Mouse (Mus musculus) heart, postnatal 0 days (tissue): ENCODE data around the gene Supt3. TPM values are rescaled to one million over a fixed set of nuclear protein-coding genes. Genes with fewer than 3 reads are reported as not detected.

Source experiments
- ATAC-seq: fragments of 200-750 bp; cut with Nextera tagmentation; 2 replicates; pipeline ENCODE4 v1.8.0; 2017; ENCODE audit warnings: low read depth, moderate number of reproducible peaks, moderate library complexity; ENCODE audit not compliant: insufficient read depth
- DNase-seq: peaks from one replicate; pipeline ENCODE4 v3.0.0-alpha.2; 2016; ENCODE audit warnings: low spot score
- H3K27ac ChIP-seq: fragments of 300-500 bp; sonication (generic); 2 replicates; pipeline ENCODE4 v1.5.1; 2014; ENCODE audit warnings: low read depth, mild to moderate bottlenecking
- H3K27me3 ChIP-seq: fragments of 300-500 bp; sonication (generic); 2 replicates; pipeline ENCODE4 v1.6.1; 2014; ENCODE audit warnings: low read length, mixed read lengths; ENCODE audit not compliant: control insufficient read depth, insufficient read depth
- H3K36me3 ChIP-seq: fragments of 300-500 bp; sonication (generic); replicated peaks from 2 replicates; pipeline ENCODE4 v1.6.1; 2014; ENCODE audit warnings: low read length, mixed read lengths; ENCODE audit not compliant: control insufficient read depth, insufficient read depth
- H3K4me1 ChIP-seq: fragments of 300-500 bp; sonication (generic); 2 replicates; pipeline ENCODE4 v1.6.1; 2014; ENCODE audit warnings: antibody characterized with exemption; ENCODE audit not compliant: control insufficient read depth, insufficient read depth
- H3K4me2 ChIP-seq: fragments of 300-500 bp; sonication (generic); 2 replicates; pipeline ENCODE4 v1.6.1; 2014; ENCODE audit warnings: low read depth, mild to moderate bottlenecking, low read length, moderate library complexity
- H3K4me3 ChIP-seq: fragments of 300-500 bp; sonication (generic); 2 replicates; pipeline ENCODE4 v1.5.1; 2014; ENCODE audit warnings: low read depth, low read length
- H3K9ac ChIP-seq: fragments of 300-500 bp; sonication (generic); replicated peaks from 2 replicates; pipeline ENCODE4 v1.6.1; 2014; ENCODE audit warnings: low read depth, low read length, mixed read lengths
- H3K9me3 ChIP-seq: fragments of 300-500 bp; sonication (generic); replicated peaks from 2 replicates; pipeline ENCODE4 v1.6.1; 2016; ENCODE audit warnings: low read length; ENCODE audit not compliant: control insufficient read depth
- CTCF ChIP-seq: IDR thresholded peaks from 2 replicates; pipeline ENCODE4 v1.5.1; 2016; ENCODE audit warnings: antibody characterized with exemption, control low read depth, low read depth
- EP300 ChIP-seq: IDR thresholded peaks from 2 replicates; pipeline ENCODE4 v1.6.1; 2016; ENCODE audit warnings: antibody characterized with exemption, low read depth
- WGBS: fragments of 180-500 bp; shearing (Covaris S2); extraction: QIAGEN DNeasy Blood & Tissue Kit; methylation state at CpG from one replicate; pipeline ENCODE4 v1.1.7; 2014; 5-methylcytosine and 5-hydroxymethylcytosine counted together
- polyA plus RNA-seq: library from polyadenylated mRNA; unstranded; fragments of >200 nt; fragmentation: Nextera tagmentation; extraction: Ambion mirVana; gene quantifications from 2 replicates; pipeline ENCODE4 v1.2.1, GENCODE M21; 2015
- total RNA-seq: library from RNA; depleted of rRNA; stranded (reverse); fragments of >200 nt; gene quantifications from 2 replicates; pipeline ENCODE4 v1.2.3, GENCODE M21; 2014; ENCODE audit warnings: low replicate concordance

The Supt3 gene
- total and polyA plus RNA-seq, 2 experiments from 2014 or later = 4.3 to 19.5 TPM

DNA sequence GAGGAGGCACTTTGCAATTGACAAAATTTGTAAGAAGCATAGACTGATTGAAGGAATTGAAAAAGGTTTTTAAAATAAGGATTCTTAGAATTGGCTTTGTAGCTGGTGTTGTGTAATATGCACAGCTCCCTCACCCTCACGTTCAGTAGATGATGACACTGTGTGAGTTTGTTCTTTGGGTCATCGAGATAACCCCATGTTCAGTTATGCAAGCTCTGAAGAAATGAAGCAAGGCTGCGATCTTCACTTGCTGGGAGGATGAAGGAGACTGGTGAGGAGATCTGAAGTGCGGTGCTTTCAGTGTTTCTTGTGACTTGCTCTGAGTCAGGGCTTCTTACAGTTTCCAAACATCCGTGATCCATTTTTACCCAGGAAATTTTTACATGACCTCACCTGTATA, 168.4 kb downstream of the Supt3 start:
- ATAC-seq = no peak
- H3K4me2 ChIP-seq = no peak overlapping the region
- TF ChIP-seq CTCF (no peak), EP300 (no peak)
- H3K36me3 ChIP-seq = no peaks in the 10 kb centered on the region
- 84% methylated on average over 5 of the region's 5 CpGs for WGBS
- no peak for DNase-seq
- H3K27me3 ChIP-seq = no peaks in the 10 kb centered on the region
- H3K9me3 ChIP-seq = no peaks in the 10 kb centered on the region
- no peak overlapping the region for H3K27ac ChIP-seq
- H3K9ac ChIP-seq = no peak overlapping the region
- H3K4me1 ChIP-seq = no peaks in the 10 kb centered on the region
- no peak overlapping the region for H3K4me3 ChIP-seq

DNA sequence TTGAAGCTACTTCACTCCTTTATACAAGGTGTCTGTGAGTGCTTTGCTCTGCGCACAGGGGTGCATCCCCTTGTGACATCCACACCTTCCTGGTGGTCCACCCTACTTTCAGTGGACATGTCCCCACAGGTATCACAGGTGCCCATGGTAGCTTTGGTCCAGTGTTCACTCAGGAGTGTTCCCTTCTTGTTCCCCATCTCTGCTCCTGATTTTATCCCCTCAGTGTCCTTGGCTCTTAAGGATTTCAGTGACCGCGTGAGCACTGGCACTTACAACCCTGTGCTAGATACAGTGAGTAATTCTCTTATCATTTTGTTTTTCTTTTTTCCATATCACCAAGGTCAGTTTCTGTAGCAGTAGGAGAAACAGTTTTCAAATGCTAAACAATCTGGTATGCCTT, 171.4 kb downstream of the Supt3 start:
- no peaks in the 10 kb centered on the region for H3K4me1 ChIP-seq
- no peak overlapping the region for H3K4me3 ChIP-seq
- DNase-seq (no peak), ATAC-seq (no peak)
- H3K27ac ChIP-seq = no peak overlapping the region; the same call in 1 of the 2 replicates
- H3K4me2 ChIP-seq = no peak overlapping the region
- no peaks in the 10 kb centered on the region for H3K9me3 ChIP-seq
- no peaks in the 10 kb centered on the region for H3K36me3 ChIP-seq
- no peak for TF ChIP-seq EP300
- no peak for TF ChIP-seq CTCF
- H3K9ac ChIP-seq = no peak overlapping the region
- 54% methylated on average over 3 of the region's 3 CpGs for WGBS
- H3K27me3 ChIP-seq = no peaks in the 10 kb centered on the region

DNA sequence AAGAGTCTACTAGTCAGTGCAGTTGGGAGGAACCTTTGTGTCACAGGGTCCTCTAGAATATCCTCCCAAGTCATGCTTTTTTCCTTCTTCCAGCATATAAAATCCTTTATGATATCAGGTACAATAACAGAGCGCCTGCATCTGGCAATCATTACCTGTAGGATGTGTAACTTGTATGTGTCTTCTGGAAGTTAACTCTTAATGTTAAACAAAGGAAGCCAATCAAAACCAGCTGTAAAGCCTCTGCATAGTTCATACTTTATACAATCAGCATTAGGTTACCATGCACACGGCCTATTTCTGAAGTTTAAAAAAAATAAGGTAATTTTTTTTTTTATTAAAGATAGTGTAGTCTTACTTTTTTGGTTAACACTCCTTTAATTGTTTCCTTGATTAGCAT, 179.7 kb downstream of the Supt3 start:
- ATAC-seq (no peak), DNase-seq (no peak)
- Histone ChIP-seq H3K4me2 (no peak overlapping the region), H3K9me3 (no peaks in the 10 kb centered on the region), H3K9ac (no peak overlapping the region), H3K27ac (no peak overlapping the region), H3K36me3 (no peaks in the 10 kb centered on the region), H3K4me3 (no peak overlapping the region), H3K4me1 (no peaks in the 10 kb centered on the region), H3K27me3 (no peaks in the 10 kb centered on the region)
- WGBS = 87% methylated on average over 2 of the region's 2 CpGs
- TF ChIP-seq EP300 = no peak
- TF ChIP-seq CTCF = no peak

DNA sequence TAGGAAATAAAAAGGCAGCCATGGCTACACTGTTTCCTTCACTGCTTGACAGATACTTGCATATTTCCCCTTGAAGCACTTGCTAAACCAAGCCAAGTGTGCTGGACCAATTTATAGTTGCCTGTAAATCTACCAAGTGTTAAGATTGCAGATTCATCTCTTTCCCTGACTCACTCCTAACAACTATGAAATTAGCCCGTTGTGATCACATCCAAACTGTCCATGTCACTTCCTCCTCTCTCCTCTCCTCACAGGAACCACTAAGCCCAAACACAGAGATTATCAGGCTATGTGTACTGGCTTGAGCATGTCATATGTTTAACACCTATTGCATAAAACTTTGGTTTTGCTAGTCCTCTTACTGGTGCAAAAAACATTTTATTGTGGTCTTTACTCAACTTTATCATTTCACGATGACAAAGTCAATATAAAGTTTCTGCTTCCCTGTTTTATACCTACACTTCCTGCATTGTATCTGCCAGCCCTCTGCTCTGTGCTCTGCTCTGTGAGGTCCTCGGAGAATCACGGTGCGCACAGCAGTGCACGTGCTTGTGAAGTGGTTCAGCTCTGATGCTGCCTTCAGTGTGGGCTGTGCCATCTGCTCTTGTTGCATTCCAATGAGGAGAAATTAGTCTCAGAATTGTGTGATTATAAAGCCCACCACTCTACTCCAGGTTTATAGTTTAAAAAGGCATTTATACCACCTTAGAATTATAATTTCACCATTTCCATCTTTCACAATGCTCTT, 186.3 kb downstream of the Supt3 start:
- ATAC-seq (no peak), DNase-seq (no peak)
- H3K4me3 ChIP-seq = no peak overlapping the region
- no peak overlapping the region for H3K4me2 ChIP-seq
- WGBS = 71% methylated on average over 6 of the region's 6 CpGs
- no peak overlapping the region for H3K9ac ChIP-seq
- no peaks in the 10 kb centered on the region for H3K4me1 ChIP-seq
- TF ChIP-seq CTCF = no peak
- no peak for TF ChIP-seq EP300
- H3K27me3 ChIP-seq = no peaks in the 10 kb centered on the region
- no peaks in the 10 kb centered on the region for H3K36me3 ChIP-seq
- no peaks in the 10 kb centered on the region for H3K9me3 ChIP-seq
- no peak overlapping the region for H3K27ac ChIP-seq

DNA sequence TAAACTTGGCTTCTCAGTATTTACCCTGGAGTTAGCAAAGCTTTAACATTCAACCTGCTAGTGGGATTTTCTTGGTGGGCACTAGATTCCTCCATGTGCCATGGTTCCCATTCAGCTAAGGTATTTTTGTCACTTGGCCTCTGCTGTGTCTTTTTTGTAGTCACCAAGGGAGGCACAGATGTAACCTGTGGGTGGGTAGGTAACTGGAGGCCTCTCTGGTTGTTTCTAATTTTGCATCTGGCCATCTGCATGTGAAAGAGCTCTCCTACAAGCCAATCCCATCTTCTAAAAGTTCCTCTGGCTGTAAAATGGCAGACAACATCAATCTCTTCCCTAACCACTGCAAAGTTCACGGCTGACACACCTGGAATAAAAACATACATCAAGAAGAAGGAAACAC, 190.2 kb downstream of the Supt3 start:
- no peaks in the 10 kb centered on the region for H3K36me3 ChIP-seq
- ATAC-seq (no peak), DNase-seq (no peak)
- TF ChIP-seq EP300 = no peak
- no peak for TF ChIP-seq CTCF
- WGBS = 92% methylated on average over 1 of the region's 1 CpGs
- no peak overlapping the region for H3K4me2 ChIP-seq
- no peaks in the 10 kb centered on the region for H3K9me3 ChIP-seq
- H3K27me3 ChIP-seq = no peaks in the 10 kb centered on the region
- no peak overlapping the region for H3K9ac ChIP-seq
- H3K4me3 ChIP-seq = no peak overlapping the region
- H3K4me1 ChIP-seq = 0 out of 2 replicates have a peak, but pooled peaks cover 4% of the 10 kb centered on the region
- H3K27ac ChIP-seq = no peak overlapping the region

DNA sequence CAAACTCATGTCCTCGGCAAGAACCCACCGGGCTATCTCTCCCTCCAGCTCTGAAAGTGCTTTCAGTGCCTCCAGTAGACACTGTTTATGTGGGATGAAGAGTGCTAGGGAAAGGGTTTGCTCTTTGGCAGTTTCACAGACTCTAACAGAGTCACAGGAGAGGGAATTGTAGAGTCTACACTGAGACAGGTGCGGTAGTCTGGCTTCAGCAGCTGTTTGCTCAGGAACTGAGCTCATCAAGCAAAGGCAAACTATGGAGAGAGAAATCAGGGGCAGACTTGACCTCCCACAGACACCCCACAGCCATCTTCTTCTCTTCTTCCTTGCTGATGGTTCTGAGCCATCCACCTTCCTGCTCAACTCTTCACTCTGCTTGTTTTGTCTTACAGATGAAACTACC, 193.3 kb downstream of the Supt3 start:
- 0 out of 2 replicates have a peak, but pooled peaks cover 4% of the 10 kb centered on the region for H3K4me1 ChIP-seq
- H3K27ac ChIP-seq = no peak overlapping the region
- no peak overlapping the region for H3K4me3 ChIP-seq
- 89% methylated on average over 3 of the region's 3 CpGs for WGBS
- ATAC-seq (no peak), DNase-seq (no peak)
- TF ChIP-seq EP300 (no peak), CTCF (no peak)
- no peaks in the 10 kb centered on the region for H3K36me3 ChIP-seq
- H3K27me3 ChIP-seq = no peaks in the 10 kb centered on the region
- no peak overlapping the region for H3K9ac ChIP-seq
- no peak overlapping the region for H3K4me2 ChIP-seq
- no peaks in the 10 kb centered on the region for H3K9me3 ChIP-seq
